Mouse (Mus musculus): Measurements from ENCODE around the gene Gm28051.

GRCm38 (mm10) chr12:102769000-102769399, 11.4 kb upstream of the Gm28051 start:
- TF ChIP-seq POLR2A (IDR thresholded peaks at IDR 0.05; ENCODE audit: extremely low read depth, insufficient read depth, low read length) (no peak), CTCF (IDR thresholded peaks at IDR 0.05; ENCODE audit: extremely low read depth, insufficient read depth, low read length) (no peak)

All from cortical plate, adult 2 months (tissue).